Mouse (Mus musculus) cerebellum, adult 2 months (tissue): ENCODE measurements around the gene Bclaf1.

ENCODE experiments used
- CTCF ChIP-seq: fragments of 200-500 bp; IDR thresholded peaks from 2 replicates; pipeline ENCODE4 v1.5.1; 2011; ENCODE audit warnings: low read depth, mild to moderate bottlenecking, control low read depth, low read length, moderate library complexity, borderline replicate concordance; ENCODE audit not compliant: insufficient read depth
- POLR2A ChIP-seq: fragments of 200-500 bp; IDR thresholded peaks from 2 replicates; pipeline ENCODE4 v1.6.1; 2011; ENCODE audit warnings: low read length, control low read depth, borderline replicate concordance; ENCODE audit not compliant: insufficient read depth

DNA sequence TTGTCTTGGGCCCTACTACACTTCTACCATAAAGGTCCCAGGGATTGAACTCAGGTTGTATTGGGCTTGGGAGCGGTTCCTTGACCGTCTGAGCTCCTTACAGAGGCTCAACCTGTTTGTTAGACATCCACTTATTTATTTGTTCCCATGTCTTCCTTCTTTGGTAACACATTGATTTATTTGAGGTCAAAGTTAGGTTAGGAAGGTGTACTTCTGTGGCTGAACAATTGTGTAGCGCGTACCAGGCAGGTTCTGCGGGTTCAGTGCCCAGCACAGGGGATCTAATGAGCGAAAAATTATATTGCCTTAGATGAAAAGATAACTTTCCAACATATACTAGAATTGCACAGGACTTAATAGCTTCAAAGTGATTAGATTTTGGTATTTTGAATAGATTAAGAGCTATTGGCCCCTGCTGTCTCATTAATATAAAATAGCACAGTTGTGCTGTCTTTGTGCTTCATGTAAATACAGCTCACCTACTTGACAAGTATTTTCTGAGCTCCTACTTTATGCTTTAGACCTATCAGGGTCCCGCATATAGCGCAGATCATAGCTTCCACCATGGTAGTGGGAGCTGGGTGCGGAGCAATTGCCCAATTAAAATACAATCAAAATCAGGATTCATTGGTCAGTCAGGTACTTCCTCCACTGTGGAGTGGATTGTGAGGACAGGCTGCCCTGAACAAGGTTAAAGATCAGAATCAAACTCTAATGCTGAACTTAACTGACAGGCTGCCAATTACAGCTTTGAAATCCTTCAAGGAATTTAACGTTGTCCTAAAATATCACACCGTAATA lies 1.1 kb upstream of the Bclaf1 start:
- TF ChIP-seq CTCF (no peak), POLR2A (no peak)
